Mouse (Mus musculus) lung, adult 2 months (tissue): ENCODE data around the gene Mrps18a. TPM values are rescaled to one million over a fixed set of nuclear protein-coding genes. Genes with fewer than 3 reads are reported as not detected.

Experiments
- DNase-seq: peaks from one replicate; pipeline ENCODE4 v3.0.0; 2022
- H3K4me1 ChIP-seq: fragments of 200-500 bp; 2 replicates; pipeline ENCODE4 v1.6.1; 2011; ENCODE audit warnings: low read length; ENCODE audit not compliant: control insufficient read depth, insufficient read depth
- H3K4me3 ChIP-seq: fragments of 200-500 bp; replicated peaks from 2 replicates; pipeline ENCODE3; 2011; ENCODE audit warnings: low read depth, mild to moderate bottlenecking, control low read depth, low read length; ENCODE audit errors: extremely low read depth
- CTCF ChIP-seq: fragments of 200-500 bp; IDR thresholded peaks from 2 replicates; pipeline ENCODE4 v1.5.1; 2011; ENCODE audit warnings: mild to moderate bottlenecking, low read length, control low read depth; ENCODE audit not compliant: insufficient read depth
- POLR2A ChIP-seq: fragments of 200-500 bp; IDR thresholded peaks from 2 replicates; pipeline ENCODE4 v1.6.1; 2011; ENCODE audit warnings: low read depth, mild to moderate bottlenecking, control low read depth, low read length, borderline replicate concordance; ENCODE audit errors: extremely low read depth
- WGBS: fragments of 180-500 bp; shearing (Covaris S2); methylation state at CpG from one replicate; pipeline ENCODE4 v1.1.7; 2018; 5-methylcytosine and 5-hydroxymethylcytosine counted together
- polyA plus RNA-seq: library from polyadenylated mRNA; depleted of rRNA; stranded (reverse); fragments of >200 nt; gene quantifications from 2 replicates; pipeline ENCODE4 v1.2.3, GENCODE M21; 2012

Mrps18a gene
- polyA plus RNA-seq, 1 experiment: 44.9 TPM

GRCm38 (mm10) chr17:46138563-46139236, 27.9 kb downstream of the Mrps18a start:
- DNase-seq: no peak
- 38% methylated on average over 8 of the region's 8 CpGs for WGBS
- Histone ChIP-seq H3K4me3 (no peak overlapping the region), H3K4me1 (peaks cover 5% of the 10 kb centered on the region)
- TF ChIP-seq CTCF: no peak
- no peak for TF ChIP-seq POLR2A

GRCm38 (mm10) chr17:46139872-46140271, 29.1 kb downstream of the Mrps18a start:
- peaks cover 7% of the 10 kb centered on the region for H3K4me1 ChIP-seq
- TF ChIP-seq CTCF (no peak), POLR2A (no peak)
- H3K4me3 ChIP-seq: no peak overlapping the region
- WGBS: 82% methylated on average over 3 of the region's 3 CpGs
- no peak for DNase-seq

- peak; percentile 81 for DNase-seq
Measured at GRCm38 (mm10) chr17:46143578-46144423, 33.0 kb downstream of the Mrps18a start, which contains the start of gene Rsph9. Rsph9 (minus strand) TSS chr17:46144216.

GRCm38 (mm10) chr17:46152847-46153782, 42.3 kb downstream of the Mrps18a start, which contains the start of gene Mad2l1bp:
Mad2l1bp (minus strand) TSS chr17:46153553.
- TF ChIP-seq CTCF: no peak
- peak; percentile 99 for TF ChIP-seq POLR2A
- H3K4me1 ChIP-seq: peaks cover 4% of the 10 kb centered on the region
- peak within 1 kb of the TSS; percentile 77 for H3K4me3 ChIP-seq
- peak; percentile 80 for DNase-seq
- WGBS: 1% methylated on average over 33 of the region's 33 CpGs

More at GRCm38 (mm10) chr17:46143578-46144423, 33.0 kb downstream of the Mrps18a start, which contains the start of gene Rsph9:
- Histone ChIP-seq H3K4me3 (peak within 1 kb of the TSS; percentile 77), H3K4me1 (peaks cover 7% of the 10 kb centered on the region)
- TF ChIP-seq POLR2A (peak; percentile 44; the same call in 1 of the 2 replicates), CTCF (no peak)
- WGBS: 6% methylated on average over 37 of the region's 37 CpGs

- WGBS: 81% methylated on average over 3 of the region's 3 CpGs
- Histone ChIP-seq H3K4me3 (no peak overlapping the region), H3K4me1 (peaks cover 4% of the 10 kb centered on the region)
- TF ChIP-seq CTCF (no peak), POLR2A (no peak)
- no peak for DNase-seq
Measured at GRCm38 (mm10) chr17:46154336-46154735, 43.5 kb downstream of the Mrps18a start.

GRCm38 (mm10) chr17:46156680-46157079, 45.9 kb downstream of the Mrps18a start:
- TF ChIP-seq CTCF: no peak

GRCm38 (mm10) chr17:46157131-46157530, 46.3 kb downstream of the Mrps18a start:
- TF ChIP-seq CTCF: no peak
- TF ChIP-seq POLR2A: no peak
- no peak overlapping the region for H3K4me3 ChIP-seq
- DNase-seq: no peak
- H3K4me1 ChIP-seq: peaks cover 8% of the 10 kb centered on the region
- WGBS: 90% methylated on average over 8 of the region's 8 CpGs

More at GRCm38 (mm10) chr17:46156680-46157079, 45.9 kb downstream of the Mrps18a start:
- DNase-seq: no peak
- WGBS: 76% methylated on average over 5 of the region's 5 CpGs
- Histone ChIP-seq H3K4me1 (peaks cover 8% of the 10 kb centered on the region), H3K4me3 (no peak overlapping the region)

GRCm38 (mm10) chr17:46159236-46159635, 48.5 kb downstream of the Mrps18a start:
- WGBS: 32% methylated on average over 2 of the region's 2 CpGs
- TF ChIP-seq CTCF: no peak
- TF ChIP-seq POLR2A: no peak
- DNase-seq: no peak
- no peak overlapping the region for H3K4me3 ChIP-seq
- H3K4me1 ChIP-seq: peaks cover 4% of the 10 kb centered on the region; the same call in 1 of the 2 replicates

- no peak for TF ChIP-seq CTCF
- peak; percentile 60; the same call in 1 of the 2 replicates for TF ChIP-seq POLR2A
- under 1% methylated on average over 16 of the region's 16 CpGs for WGBS
- DNase-seq: peak; percentile 95
- H3K4me3 ChIP-seq: peak overlapping the region; percentile 65
- peaks cover 4% of the 10 kb centered on the region; the same call in 1 of the 2 replicates for H3K4me1 ChIP-seq
Measured at GRCm38 (mm10) chr17:46160090-46160662, 49.4 kb downstream of the Mrps18a start.
